In genomic region chr6:52211961-52212360, GRCm38 (mm10) we compare ENCODE assay signal across 9 mouse cellular contexts. TPM values are rescaled to one million over a fixed set of nuclear protein-coding genes. Genes with fewer than 3 reads are reported as not detected.
DNase-seq lines count a peak whose midpoint lies in the region; ATAC-seq and TF ChIP-seq lines count a peak whose summit lies in the region.
"Had no signal": no experiment of that assay in that cellular context is flagged by ENCODE, and none has a peak within 500 bp of the region (broad histone marks: within the 10 kb centered on the region; RNA-seq: fewer than 3 reads in every experiment).

No protein-coding gene starts in this region.

- peak overlapping the region; percentile 24 for H3ac ChIP-seq in myocyte (ENCODE audit: control insufficient read depth, insufficient read length)

- peaks cover 98% of the 10 kb centered on the region for H3K27me3 ChIP-seq in lung, embryonic 15.5 days
- H3K27me3 ChIP-seq in intestine, embryonic 16.5 days (replicated peaks; ENCODE audit: control insufficient read depth, insufficient read depth, low read length) = peaks cover 67% of the 10 kb centered on the region
- no peaks in the 10 kb centered on the region for H3K27me3 ChIP-seq in myocyte (ENCODE audit: control insufficient read depth, insufficient read depth, insufficient read length)

- DNase-seq in lung, postnatal 25 days (ENCODE audit: low spot score) = no peak
- no peak for DNase-seq in thymus, postnatal 0 days (ENCODE audit: low spot score)
- no peak for DNase-seq in spleen, adult 12 weeks (ENCODE audit: low spot score)

- H3K79me2 ChIP-seq in myocyte (ENCODE audit: control insufficient read depth, insufficient read depth) = peaks cover 49% of the 10 kb centered on the region

- peak; percentile 0 for TF ChIP-seq POLR2A in myocyte (IDR thresholded peaks at IDR 0.05; ENCODE audit: insufficient read length, low read depth)

- peak overlapping the region; percentile 42 for H3K4me3 ChIP-seq in lung, embryonic 15.5 days
- H3K4me3 ChIP-seq in brown adipose tissue, adult 24 weeks (ENCODE audit: insufficient read depth, low read depth, low read length) = peak overlapping the region; percentile 76
- H3K4me3 ChIP-seq in intestine, embryonic 16.5 days (ENCODE audit: low read length) = peak overlapping the region; percentile 59
- peak overlapping the region; percentile 67 for H3K4me3 ChIP-seq in myocyte

- peaks cover 17% of the 10 kb centered on the region for H3K4me1 ChIP-seq in lung, embryonic 15.5 days
- peaks cover 7% of the 10 kb centered on the region; the same call in 1 of the 2 replicates for H3K4me1 ChIP-seq in brown adipose tissue, adult 24 weeks (ENCODE audit: control insufficient read depth, insufficient read depth, insufficient read length, low read length)
- H3K4me1 ChIP-seq in intestine, embryonic 16.5 days (ENCODE audit: control insufficient read depth, insufficient read depth, low read length) = peaks cover 24% of the 10 kb centered on the region

- no peaks in the 10 kb centered on the region for H3K9me3 ChIP-seq in lung, embryonic 15.5 days
- no peaks in the 10 kb centered on the region for H3K9me3 ChIP-seq in intestine, embryonic 16.5 days (ENCODE audit: control insufficient read depth, low read length)

- ATAC-seq in lung, embryonic 15.5 days (ENCODE audit: borderline replicate concordance, extremely low read depth, low FRiP score, low TSS enrichment) = no peak
- ATAC-seq in intestine, embryonic 16.5 days = no peak

- H3K36me3 ChIP-seq in lung, embryonic 15.5 days = no peaks in the 10 kb centered on the region
- no peaks in the 10 kb centered on the region for H3K36me3 ChIP-seq in intestine, embryonic 16.5 days (ENCODE audit: control insufficient read depth, insufficient read depth, low read length)
- no peaks in the 10 kb centered on the region for H3K36me3 ChIP-seq in myocyte (ENCODE audit: control insufficient read depth, insufficient read depth)

- peak overlapping the region; percentile 61 for H3K4me2 ChIP-seq in lung, embryonic 15.5 days
- peak overlapping the region; percentile 57 for H3K4me2 ChIP-seq in intestine, embryonic 16.5 days (ENCODE audit: low read depth, low read length)
- H3K4me2 ChIP-seq in myocyte (ENCODE audit: low read depth) = peak overlapping the region; percentile 97

- WGBS in lung, embryonic 15.5 days = 6% methylated on average over 13 of the region's 13 CpGs
- WGBS in intestine, embryonic 16.5 days = 6% methylated on average over 13 of the region's 13 CpGs

- peak overlapping the region; percentile 35 for H3K9ac ChIP-seq in lung, embryonic 15.5 days
- peak overlapping the region; percentile 72 for H3K9ac ChIP-seq in intestine, embryonic 16.5 days (ENCODE audit: low read depth, low read length)

- peak overlapping the region; percentile 20; the same call in 1 of the 2 replicates for H3K27ac ChIP-seq in lung, embryonic 15.5 days
- 0 out of 2 replicates have a peak overlapping the region, but pooled peaks have one; percentile 85 for H3K27ac ChIP-seq in brown adipose tissue, adult 24 weeks (replicated peaks; ENCODE audit: low read depth, low read length)
- H3K27ac ChIP-seq in intestine, embryonic 16.5 days (ENCODE audit: low read length) = peak overlapping the region; percentile 50; the same call in 1 of the 2 replicates

TF ChIP-seq in myocyte, 11 proteins besides CTCF, POLR2A, EP300 and RAD21:
- TF ChIP-seq SRF (IDR thresholded peaks at IDR 0.05; ENCODE audit: control insufficient read depth, insufficient read length, low read depth) (no peak), REST (IDR thresholded peaks at IDR 0.05; ENCODE audit: insufficient read depth, insufficient read length) (no peak), MAX (IDR thresholded peaks at IDR 0.05; ENCODE audit: low read depth) (no peak), MYOD1 (IDR thresholded peaks at IDR 0.05; ENCODE audit: control insufficient read depth in 1 of 3, insufficient read length in 2 of 3, low read depth in 2 of 3) (no peak), MYOG (IDR thresholded peaks at IDR 0.05; ENCODE audit: control insufficient read depth in 1 of 3, insufficient read depth in 1 of 3, insufficient read length in 2 of 3, low read depth in 2 of 3) (no peak), CEBPB (IDR thresholded peaks at IDR 0.05; ENCODE audit: insufficient read depth, poor library complexity, severe bottlenecking) (no peak), TCF3 (IDR thresholded peaks at IDR 0.05; ENCODE audit: insufficient read length, low read depth) (no peak), E2F4 (IDR thresholded peaks at IDR 0.05; ENCODE audit: insufficient read depth) (no peak)

RNA-seq across cellular contexts. Expression of gene Hoxa3, which starts 1.2 kb away (rescaled TPM):
- 7.5 and 9.4 TPM in 2 replicates for polyA plus RNA-seq in lung, embryonic 15.5 days (2015; fragmentation: Nextera tagmentation; extraction: Ambion mirVana)
- 4.7 and 5.4 TPM in 2 replicates for polyA plus RNA-seq in brown adipose tissue, adult 24 weeks (2012; ENCODE audit: insufficient read depth, insufficient read length, missing spikeins)
- polyA plus RNA-seq in intestine, embryonic 16.5 days (2015; fragmentation: Nextera tagmentation; extraction: Ambion mirVana) = 5.2 and 5.9 TPM in 2 replicates
- 1.0 TPM for polyA plus RNA-seq in myocyte (2012; fragmentation: generic; extraction: Trizol)
- polyA plus RNA-seq in thymus, postnatal 0 days (2015; fragmentation: Nextera tagmentation; extraction: Ambion mirVana) = 1.1 and 1.2 TPM in 2 replicates

RNA-seq across cellular contexts. Expression of gene Gm28308, which starts 1.2 kb away (rescaled TPM):
- polyA plus RNA-seq in lung, embryonic 15.5 days (2015; fragmentation: Nextera tagmentation; extraction: Ambion mirVana) = not detected in 2 replicates
- polyA plus RNA-seq in brown adipose tissue, adult 24 weeks (2012; ENCODE audit: insufficient read depth, insufficient read length, missing spikeins) = not detected in 2 replicates
- not detected in 2 replicates for polyA plus RNA-seq in intestine, embryonic 16.5 days (2015; fragmentation: Nextera tagmentation; extraction: Ambion mirVana)
- polyA plus RNA-seq in myocyte (2012; fragmentation: generic; extraction: Trizol) = 0.52 TPM
- not detected in 2 replicates for polyA plus RNA-seq in thymus, postnatal 0 days (2015; fragmentation: Nextera tagmentation; extraction: Ambion mirVana)
- polyA plus RNA-seq: brain, embryonic 14.5 days; heart, embryonic 14.5 days had no signal

RNA-seq across cellular contexts. Expression of gene Hoxa6, which starts 3.4 kb away (rescaled TPM):
- polyA plus RNA-seq in lung, embryonic 15.5 days (2015; fragmentation: Nextera tagmentation; extraction: Ambion mirVana) = 2.9 and 3.1 TPM in 2 replicates
- polyA plus RNA-seq in brown adipose tissue, adult 24 weeks (2012; ENCODE audit: insufficient read depth, insufficient read length, missing spikeins) = not detected in 2 replicates
- 1.2 and 1.4 TPM in 2 replicates for polyA plus RNA-seq in intestine, embryonic 16.5 days (2015; fragmentation: Nextera tagmentation; extraction: Ambion mirVana)
- polyA plus RNA-seq in myocyte (2012; fragmentation: generic; extraction: Trizol) = 0.88 TPM
- polyA plus RNA-seq in thymus, postnatal 0 days (2015; fragmentation: Nextera tagmentation; extraction: Ambion mirVana) = not detected in 2 replicates
- polyA plus RNA-seq: heart, embryonic 14.5 days had no signal

RNA-seq across cellular contexts. Expression of gene Hoxa5, which starts 7.6 kb away (rescaled TPM):
- 48.2 and 48.7 TPM in 2 replicates for polyA plus RNA-seq in lung, embryonic 15.5 days (2015; fragmentation: Nextera tagmentation; extraction: Ambion mirVana)
- 35.9 and 39.4 TPM in 2 replicates for polyA plus RNA-seq in brown adipose tissue, adult 24 weeks (2012; ENCODE audit: insufficient read depth, insufficient read length, missing spikeins)
- 15.3 and 15.5 TPM in 2 replicates for polyA plus RNA-seq in intestine, embryonic 16.5 days (2015; fragmentation: Nextera tagmentation; extraction: Ambion mirVana)
- 1.6 TPM for polyA plus RNA-seq in myocyte (2012; fragmentation: generic; extraction: Trizol)
- 0.06 and 0.21 TPM in 2 replicates for polyA plus RNA-seq in thymus, postnatal 0 days (2015; fragmentation: Nextera tagmentation; extraction: Ambion mirVana)

RNA-seq across cellular contexts. Expression of gene Hoxa7, which starts 9.7 kb away (rescaled TPM):
- polyA plus RNA-seq in lung, embryonic 15.5 days (2015; fragmentation: Nextera tagmentation; extraction: Ambion mirVana) = 4.9 and 5.5 TPM in 2 replicates
- polyA plus RNA-seq in brown adipose tissue, adult 24 weeks (2012; ENCODE audit: insufficient read depth, insufficient read length, missing spikeins) = 11.4 and 11.5 TPM in 2 replicates
- polyA plus RNA-seq in intestine, embryonic 16.5 days (2015; fragmentation: Nextera tagmentation; extraction: Ambion mirVana) = 6.0 and 8.2 TPM in 2 replicates
- polyA plus RNA-seq in myocyte (2012; fragmentation: generic; extraction: Trizol) = 11.9 TPM
- polyA plus RNA-seq in thymus, postnatal 0 days (2015; fragmentation: Nextera tagmentation; extraction: Ambion mirVana) = 0.71 and 1.4 TPM in 2 replicates

Comparison
In these comparisons a context has a peak if more than half of its experiments do, and no peak if none do; other contexts are left out.
1. H3K27ac ChIP-seq: peak in every context shown above with its lines; median percentile 85 in brown adipose tissue, adult 24 weeks; 50 in intestine, embryonic 16.5 days; 20 in lung, embryonic 15.5 days.